Mouse (Mus musculus) testis, adult 2 months (tissue): ENCODE results near the gene Ccdc171. TPM values are rescaled to one million over a fixed set of nuclear protein-coding genes. Genes with fewer than 3 reads are reported as not detected.

Experiments
- H3K27ac ChIP-seq: fragments of 200-500 bp; 2 replicates; pipeline ENCODE4 v1.5.1; 2012; ENCODE audit warnings: low read depth, low read length; ENCODE audit not compliant: control insufficient read depth, insufficient read depth
- H3K27me3 ChIP-seq: fragments of 200-500 bp; 2 replicates; pipeline ENCODE4 v1.6.1; 2012; ENCODE audit warnings: mild to moderate bottlenecking, low read length, moderate library complexity; ENCODE audit not compliant: control insufficient read depth, insufficient read depth
- H3K36me3 ChIP-seq: fragments of 200-500 bp; 2 replicates; pipeline ENCODE4 v1.6.1; 2012; ENCODE audit warnings: mild to moderate bottlenecking, low read length; ENCODE audit not compliant: control insufficient read depth, insufficient read depth
- H3K4me1 ChIP-seq: fragments of 200-500 bp; 2 replicates; pipeline ENCODE4 v1.6.1; 2012; ENCODE audit warnings: low read length; ENCODE audit not compliant: control insufficient read depth, insufficient read depth
- H3K4me3 ChIP-seq: fragments of 200-500 bp; 2 replicates; pipeline ENCODE4 v1.5.1; 2012; ENCODE audit warnings: low read depth, mild to moderate bottlenecking, low read length, moderate library complexity, mixed read lengths; ENCODE audit not compliant: control insufficient read depth
- CTCF ChIP-seq: fragments of 200-500 bp; IDR thresholded peaks from 2 replicates; pipeline ENCODE4 v1.5.1; 2012; ENCODE audit warnings: low read depth, mild to moderate bottlenecking, inconsistent platforms, low read length, moderate library complexity; ENCODE audit not compliant: control insufficient read depth, insufficient read depth, insufficient replicate concordance
- POLR2A ChIP-seq: fragments of 200-500 bp; IDR thresholded peaks from 2 replicates; pipeline ENCODE4 v1.6.1; 2012; ENCODE audit warnings: low read depth, mild to moderate bottlenecking, inconsistent platforms, low read length, moderate library complexity; ENCODE audit not compliant: control insufficient read depth
- polyA plus RNA-seq: library from polyadenylated mRNA; depleted of rRNA; stranded (reverse); fragments of >200 nt; gene quantifications from 2 replicates; pipeline ENCODE4 v1.2.3, GENCODE M21; 2012

Ccdc171 gene
- polyA plus RNA-seq, 1 experiment = 17.0 TPM

DNA sequence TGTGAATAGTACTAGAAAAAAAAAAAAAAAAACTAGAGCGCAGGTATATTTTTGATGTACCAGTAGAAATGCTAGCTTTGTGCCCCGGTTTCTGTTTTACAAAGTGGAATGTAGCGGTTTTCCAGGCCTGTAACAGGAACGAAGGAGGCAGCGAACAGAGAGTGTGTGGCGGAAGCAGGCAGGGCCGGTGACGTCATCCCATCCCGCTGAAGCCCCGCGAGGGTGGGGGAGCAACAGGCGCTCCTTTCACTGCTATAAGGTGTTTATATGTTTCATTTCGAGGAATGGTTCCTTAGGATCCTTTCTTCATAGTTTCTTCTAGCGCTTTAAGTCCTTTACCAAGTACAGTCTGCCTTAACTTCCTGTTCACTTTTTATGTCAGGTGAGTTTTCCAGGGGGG lies 272.6 kb downstream of the Ccdc171 start:
- H3K4me3 ChIP-seq = peak overlapping the region; percentile 45
- H3K4me1 ChIP-seq = peaks cover 6% of the 10 kb centered on the region; the same call in 1 of the 2 replicates
- no peak overlapping the region for H3K27ac ChIP-seq
- H3K27me3 ChIP-seq = no peaks in the 10 kb centered on the region
- no peak for TF ChIP-seq CTCF
- TF ChIP-seq POLR2A = no peak
- no peaks in the 10 kb centered on the region for H3K36me3 ChIP-seq

- H3K27me3 ChIP-seq = no peaks in the 10 kb centered on the region
- peaks cover 6% of the 10 kb centered on the region; the same call in 1 of the 2 replicates for H3K4me1 ChIP-seq
- TF ChIP-seq POLR2A (no peak), CTCF (no peak)
- H3K36me3 ChIP-seq = no peaks in the 10 kb centered on the region
- H3K4me3 ChIP-seq = no peak overlapping the region; the same call in 1 of the 2 replicates
- H3K27ac ChIP-seq = no peak overlapping the region
Observed at GRCm38 (mm10) chr4:83798674-83799430, 273.5 kb downstream of the Ccdc171 start.

GRCm38 (mm10) chr4:83800402-83800801 lies 275.1 kb downstream of the Ccdc171 start:
- peaks cover 6% of the 10 kb centered on the region; the same call in 1 of the 2 replicates for H3K4me1 ChIP-seq

GRCm38 (mm10) chr4:83816925-83817324 lies 291.6 kb downstream of the Ccdc171 start:
- TF ChIP-seq POLR2A (no peak), CTCF (no peak)
- Histone ChIP-seq H3K4me1 (no peaks in the 10 kb centered on the region), H3K36me3 (no peaks in the 10 kb centered on the region), H3K4me3 (no peak overlapping the region), H3K27me3 (no peaks in the 10 kb centered on the region), H3K27ac (no peak overlapping the region)

More at GRCm38 (mm10) chr4:83800402-83800801, 275.1 kb downstream of the Ccdc171 start:
- no peak for TF ChIP-seq POLR2A
- no peak for TF ChIP-seq CTCF
- Histone ChIP-seq H3K27ac (no peak overlapping the region), H3K36me3 (no peaks in the 10 kb centered on the region), H3K27me3 (no peaks in the 10 kb centered on the region), H3K4me3 (no peak overlapping the region)

GRCm38 (mm10) chr4:83829718-83830459 lies 304.5 kb downstream of the Ccdc171 start:
- Histone ChIP-seq H3K27me3 (no peaks in the 10 kb centered on the region), H3K27ac (no peak overlapping the region), H3K4me3 (no peak overlapping the region), H3K4me1 (no peaks in the 10 kb centered on the region), H3K36me3 (no peaks in the 10 kb centered on the region)
- TF ChIP-seq POLR2A (no peak), CTCF (no peak)

GRCm38 (mm10) chr4:83830891-83831880 lies 305.8 kb downstream of the Ccdc171 start:
- TF ChIP-seq CTCF (no peak), POLR2A (no peak)
- no peak overlapping the region for H3K4me3 ChIP-seq
- no peaks in the 10 kb centered on the region for H3K27me3 ChIP-seq
- no peaks in the 10 kb centered on the region for H3K36me3 ChIP-seq
- no peak overlapping the region for H3K27ac ChIP-seq
- no peaks in the 10 kb centered on the region for H3K4me1 ChIP-seq
